Mouse (Mus musculus): ENCODE results near the gene Zfp605.

DNA sequence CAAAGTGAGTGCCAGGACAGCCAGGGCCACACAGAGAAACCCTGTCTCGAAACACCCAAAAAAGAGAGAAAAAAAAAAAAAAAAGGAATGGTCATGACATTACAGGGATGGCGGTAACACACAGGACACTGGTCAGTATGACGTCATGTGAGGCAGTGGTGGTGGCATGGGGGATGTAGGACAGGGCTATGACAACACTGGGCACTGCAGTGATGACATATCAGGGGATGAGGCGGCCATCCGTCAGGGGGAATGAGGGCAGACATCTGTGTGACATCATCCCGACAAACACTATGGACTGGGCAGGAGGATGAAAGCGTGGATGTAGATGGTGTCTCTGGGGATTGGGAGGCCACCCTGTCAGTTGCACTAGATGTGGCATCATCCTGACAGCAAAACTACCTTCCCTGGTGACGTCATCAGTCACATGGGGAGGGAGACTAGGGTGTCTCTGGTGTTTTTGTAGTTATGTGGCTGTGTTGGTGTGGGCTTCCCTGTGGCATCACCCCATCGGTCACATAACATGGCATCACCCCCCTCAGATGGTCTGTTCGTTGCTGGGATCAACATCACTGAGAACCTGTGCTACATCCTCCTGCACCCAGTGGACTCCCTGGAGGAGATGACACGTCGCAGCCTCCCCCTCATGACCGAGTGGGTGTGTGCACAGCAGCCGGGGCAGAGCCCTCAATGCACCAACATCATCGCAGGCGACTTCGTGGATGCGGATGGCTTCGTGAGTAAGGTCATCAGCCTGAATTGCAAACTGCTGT, 6.9 kb upstream of the Zfp605 start:
- TF ChIP-seq TAL1 (IDR thresholded peaks at IDR 0.05; ENCODE audit: low read length) (no peak), GATA1 (IDR thresholded peaks at IDR 0.05; ENCODE audit: low read length) (no peak)

All from erythroblast, embryonic 14.5 days (primary cell).